Mouse (Mus musculus): Measurements from ENCODE around the gene Olfr67. TPM values are rescaled to one million over a fixed set of nuclear protein-coding genes. Genes with fewer than 3 reads are reported as not detected.
"Not testable (repeated sequence)": the region's sequence is repeated elsewhere in the genome, so short reads cannot be mapped to it uniquely, and the experiment has no call there.

Olfr67 gene
- not detected for total RNA-seq (2021)

- intact Hi-C loops (cut with DNase I), result loop anchor here (2.0 to 5.0 kb wide), 2 partner anchors 81 to 151 kb away; no protein-coding TSS in a partner anchor
- DNase-seq (ENCODE audit: low spot score), result no peak
These were observed at the start of gene Olfr67 for GRCm38 (mm10) chr7:103791721-103792120. Gene Olfr67, minus strand, starts transcription at chr7:103791821.

DNA sequence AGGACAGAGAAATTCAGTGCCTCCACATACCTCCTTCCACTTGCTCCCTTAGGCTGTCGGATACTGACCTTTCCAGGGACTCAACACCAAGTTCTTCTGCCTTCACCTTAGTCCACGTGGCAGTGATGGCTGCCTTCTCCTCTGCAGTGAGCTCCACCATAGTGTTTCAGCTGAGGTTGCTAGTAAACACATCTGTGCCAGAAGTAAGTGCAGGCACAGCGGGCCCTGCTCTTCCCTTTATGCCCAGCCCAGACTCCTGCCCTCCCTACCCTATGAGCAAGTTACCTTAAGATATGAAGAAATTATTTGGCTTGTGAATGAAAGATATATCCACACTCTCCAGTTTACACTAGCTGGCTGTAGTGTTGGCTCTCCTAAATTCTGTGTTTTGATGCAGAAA lies 48.6 kb upstream of the Olfr67 start, which contains the start of gene Hbb-bh2:
Gene Hbb-bh2 (minus strand): TSS at position 253 of the 400 bp plus-strand sequence.
- intact Hi-C loops (cut with DNase I), result no loop called here
- no peak for DNase-seq (ENCODE audit: low spot score)

DNA sequence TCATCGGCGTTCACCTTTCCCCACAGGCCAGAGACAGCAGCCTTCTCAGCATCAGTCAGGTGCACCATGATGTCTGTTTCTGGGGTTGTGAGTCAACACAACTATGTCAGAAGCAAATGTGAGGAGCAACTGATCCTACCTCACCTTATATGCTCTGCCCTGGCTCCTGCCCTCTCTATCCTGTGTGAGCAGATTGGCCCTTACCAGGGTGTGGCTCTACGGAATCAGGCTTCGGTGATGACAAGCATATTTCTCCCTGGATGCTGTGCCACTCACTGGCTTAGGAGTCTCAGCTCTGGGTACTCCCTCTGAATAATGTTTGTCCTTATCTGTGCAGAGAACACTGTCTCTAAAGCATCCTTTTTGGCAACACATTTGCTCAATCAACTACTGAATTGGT lies 36.2 kb upstream of the Olfr67 start, which contains the start of gene Hbb-bs:
Gene Hbb-bs (minus strand): TSS at position 289 of the 400 bp plus-strand sequence.
- intact Hi-C loops (cut with DNase I), result no loop called here
- DNase-seq (ENCODE audit: low spot score), result no peak

DNA sequence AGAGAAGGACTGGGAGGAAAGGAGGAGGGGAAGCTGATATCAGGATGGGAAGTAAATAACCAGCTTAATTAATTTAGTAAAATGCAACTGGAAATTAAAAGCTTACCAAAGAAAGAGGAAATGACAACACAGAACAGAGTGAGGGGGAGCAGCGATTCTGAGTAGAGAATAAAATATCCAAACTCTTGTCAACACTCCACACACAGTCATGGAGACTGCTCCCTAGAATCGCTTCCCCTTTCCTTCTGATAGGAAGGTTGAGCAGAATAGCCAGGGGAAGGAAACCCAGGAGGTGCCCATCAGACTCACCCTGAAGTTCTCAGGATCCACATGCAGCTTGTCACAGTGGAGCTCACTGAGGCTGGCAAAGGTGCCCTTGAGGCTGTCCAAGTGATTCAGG lies 35.5 kb upstream of the Olfr67 start:
- intact Hi-C loops (cut with DNase I); DNase-seq (ENCODE audit: low spot score): not testable (repeated sequence)

GRCm38 (mm10) chr7:103826255-103826887 lies 34.8 kb upstream of the Olfr67 start:
- DNase-seq (ENCODE audit: low spot score), result no peak
- intact Hi-C loops (cut with DNase I), result no loop called here

DNA sequence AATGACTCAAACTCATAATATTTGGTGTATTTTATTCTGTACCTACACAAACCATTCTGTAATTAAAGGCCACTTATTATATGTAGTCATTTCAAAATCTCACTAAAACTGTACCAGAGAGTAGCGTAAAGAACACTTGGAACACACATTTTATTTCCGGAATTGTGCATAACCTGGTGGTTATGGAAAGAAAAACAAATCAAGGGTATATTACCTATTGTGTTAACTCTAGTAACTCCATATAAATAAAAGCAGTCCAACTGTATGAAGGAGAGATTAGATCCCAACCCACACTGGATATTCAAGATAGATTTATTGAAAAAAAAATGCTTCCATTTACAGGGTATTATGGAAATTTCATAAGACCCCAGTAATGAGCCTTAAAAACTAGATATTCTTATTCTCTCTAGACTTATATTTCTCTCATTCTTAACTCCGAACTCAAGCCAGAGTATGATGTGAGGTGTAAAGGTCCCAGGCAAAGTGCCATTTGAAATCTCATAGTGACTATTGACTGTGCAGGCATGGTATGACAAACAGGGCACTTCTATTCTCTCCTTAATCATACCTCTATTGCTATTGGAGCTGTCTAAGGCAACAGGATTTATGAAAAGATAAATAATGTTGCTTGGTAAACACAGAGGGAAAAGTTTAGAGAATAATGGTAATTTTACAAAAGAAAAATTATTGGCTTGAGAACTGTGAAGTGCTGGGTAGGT lies 34.1 kb upstream of the Olfr67 start:
- DNase-seq (ENCODE audit: low spot score), result no peak
- intact Hi-C loops (cut with DNase I), result no loop called here

- DNase-seq (ENCODE audit: low spot score), result no peak
- intact Hi-C loops (cut with DNase I), result no loop called here
These were observed 33.0 kb upstream of the Olfr67 start for GRCm38 (mm10) chr7:103824597-103824996.

DNA sequence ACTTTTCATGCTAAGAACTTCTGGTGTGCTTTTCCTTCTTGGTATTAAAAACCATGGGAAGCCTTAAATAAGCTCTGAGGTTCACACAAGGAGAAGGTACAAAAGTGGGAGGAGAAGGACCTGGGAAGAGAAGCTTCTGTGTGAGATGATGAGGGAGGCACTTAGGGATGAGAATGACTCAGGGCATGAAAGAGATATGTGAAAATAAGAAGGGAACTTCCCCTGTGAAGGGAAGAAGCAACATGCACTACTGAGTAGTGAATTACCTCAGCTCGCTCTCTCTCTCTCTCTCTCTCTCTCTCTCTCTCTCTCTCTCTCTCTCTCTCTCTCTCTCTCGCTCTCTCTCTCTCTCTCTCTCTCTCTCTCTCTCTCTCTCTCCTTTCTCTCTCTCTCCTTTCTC lies 23.5 kb upstream of the Olfr67 start:
- intact Hi-C loops (cut with DNase I); DNase-seq (ENCODE audit: low spot score): not testable (repeated sequence)

DNA sequence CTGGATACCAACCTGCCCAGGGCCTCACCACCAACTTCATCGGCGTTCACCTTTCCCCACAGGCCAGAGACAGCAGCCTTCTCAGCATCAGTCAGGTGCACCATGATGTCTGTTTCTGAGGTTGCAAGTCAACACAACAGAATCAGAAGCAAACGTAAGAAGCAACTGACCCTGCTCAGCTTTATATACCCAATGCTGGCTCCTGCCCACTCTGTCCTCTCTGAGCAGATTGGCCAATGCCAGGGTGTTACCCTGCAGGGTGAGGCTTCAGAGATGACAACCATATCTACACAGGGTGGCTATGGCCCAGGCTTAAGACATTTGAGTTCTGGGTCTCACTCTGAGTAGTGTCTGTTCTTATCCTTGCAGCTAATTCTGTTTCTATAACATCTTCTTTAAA lies 22.1 kb upstream of the Olfr67 start, which contains the start of gene Hbb-bt:
Gene Hbb-bt (minus strand): TSS at position 231 of the 400 bp plus-strand sequence.
- intact Hi-C loops (cut with DNase I), result no loop called here
- no peak for DNase-seq (ENCODE audit: low spot score)

GRCm38 (mm10) chr7:103813152-103813551 lies 21.5 kb upstream of the Olfr67 start:
- DNase-seq (ENCODE audit: low spot score); intact Hi-C loops (cut with DNase I): not testable (repeated sequence)

DNA sequence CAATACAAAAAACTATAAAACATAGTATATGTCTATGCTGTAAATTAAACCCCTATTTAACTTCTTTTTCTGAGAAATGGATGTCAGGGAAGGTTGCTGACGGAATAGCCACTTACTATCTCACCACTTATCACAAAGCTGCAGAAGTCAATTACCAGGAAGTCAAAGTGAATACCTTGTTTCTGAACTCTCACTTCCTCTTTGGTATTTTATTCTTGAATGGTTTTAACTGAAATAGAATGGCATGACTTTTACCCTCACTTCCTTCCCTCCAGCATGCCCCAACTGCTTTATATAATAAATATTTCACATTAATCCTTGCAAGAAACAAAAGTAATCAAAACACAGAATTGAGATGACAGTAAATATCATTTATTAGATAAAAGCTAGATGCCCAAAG lies 20.6 kb upstream of the Olfr67 start:
- intact Hi-C loops (cut with DNase I), result no loop called here
- no peak for DNase-seq (ENCODE audit: low spot score)

DNA sequence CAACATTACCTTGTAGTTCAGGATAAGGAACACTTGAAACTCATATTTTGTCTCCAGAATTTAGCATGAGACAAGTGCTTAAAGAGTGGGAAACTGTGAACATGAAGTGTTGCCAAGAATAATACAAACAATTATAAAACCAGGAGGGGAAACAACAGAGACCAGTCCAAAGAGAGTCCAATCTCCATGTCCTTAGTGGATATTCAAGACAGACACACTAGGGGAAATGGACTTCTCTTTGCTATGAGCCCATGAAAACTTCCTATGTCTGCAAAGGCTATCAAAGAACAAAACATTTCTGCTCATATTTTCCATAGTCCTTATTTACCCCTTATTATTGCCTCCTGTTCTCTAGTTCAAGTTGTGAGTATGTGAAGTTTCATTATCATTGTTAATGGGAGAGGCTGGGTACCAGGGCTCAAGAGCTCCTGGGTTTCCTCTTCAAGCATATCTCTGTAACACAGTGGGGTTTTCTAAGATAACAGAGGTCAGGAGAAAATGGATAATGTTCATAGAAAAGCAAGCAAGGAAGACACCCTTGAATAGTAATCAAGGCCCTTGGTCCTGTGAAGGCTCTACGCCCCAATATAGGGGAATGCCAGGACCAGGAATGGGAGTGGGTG lies 19.7 kb upstream of the Olfr67 start:
- intact Hi-C loops (cut with DNase I), result no loop called here
- no peak for DNase-seq (ENCODE audit: low spot score)

DNA sequence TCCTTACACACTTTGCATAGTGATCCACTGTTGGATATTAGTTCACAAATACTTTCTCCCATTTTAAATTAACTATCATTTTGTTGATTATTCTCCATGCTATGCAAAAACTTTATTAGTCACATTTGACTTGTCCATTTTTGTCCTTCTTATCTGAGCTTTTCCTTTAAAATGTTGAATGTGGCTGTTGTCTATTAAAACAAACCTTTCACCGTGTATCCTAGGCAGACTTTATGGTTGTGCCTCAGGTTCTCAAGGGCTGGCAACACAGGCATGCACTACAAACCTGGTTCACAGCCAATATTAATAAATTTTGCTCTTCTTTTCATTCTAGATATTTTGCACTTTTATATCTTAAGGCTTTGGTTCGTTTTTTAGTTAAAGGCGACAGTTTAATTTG lies 19.1 kb upstream of the Olfr67 start:
- DNase-seq (ENCODE audit: low spot score), result no peak
- intact Hi-C loops (cut with DNase I), result no loop called here

DNA sequence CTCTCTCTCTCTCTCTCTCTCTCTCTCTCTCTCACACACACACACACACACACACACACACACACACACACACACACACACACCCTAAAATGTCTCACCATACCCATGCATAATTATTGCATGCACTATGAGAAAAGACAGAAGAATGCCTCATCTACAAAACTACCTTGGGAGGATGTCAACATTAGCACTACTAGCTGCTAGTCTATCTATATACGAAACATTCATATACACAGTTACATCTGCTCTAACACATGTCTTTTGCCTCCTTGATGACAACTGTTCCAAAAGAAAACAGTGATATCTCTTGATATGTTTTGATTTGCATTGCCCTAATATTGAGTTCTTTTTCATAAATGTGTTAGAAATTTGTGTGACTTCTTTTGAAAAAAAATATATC lies 18.7 kb upstream of the Olfr67 start:
- intact Hi-C loops (cut with DNase I), result no loop called here

GRCm38 (mm10) chr7:103809801-103810155 lies 18.2 kb upstream of the Olfr67 start:
- intact Hi-C loops (cut with DNase I), result loop anchor here (5.0 kb wide), 1 partner anchor 1302 kb away; no protein-coding TSS in a partner anchor

More for the DNA sequence above, 18.7 kb upstream of the Olfr67 start:
- DNase-seq (ENCODE audit: low spot score), result no peak

DNA sequence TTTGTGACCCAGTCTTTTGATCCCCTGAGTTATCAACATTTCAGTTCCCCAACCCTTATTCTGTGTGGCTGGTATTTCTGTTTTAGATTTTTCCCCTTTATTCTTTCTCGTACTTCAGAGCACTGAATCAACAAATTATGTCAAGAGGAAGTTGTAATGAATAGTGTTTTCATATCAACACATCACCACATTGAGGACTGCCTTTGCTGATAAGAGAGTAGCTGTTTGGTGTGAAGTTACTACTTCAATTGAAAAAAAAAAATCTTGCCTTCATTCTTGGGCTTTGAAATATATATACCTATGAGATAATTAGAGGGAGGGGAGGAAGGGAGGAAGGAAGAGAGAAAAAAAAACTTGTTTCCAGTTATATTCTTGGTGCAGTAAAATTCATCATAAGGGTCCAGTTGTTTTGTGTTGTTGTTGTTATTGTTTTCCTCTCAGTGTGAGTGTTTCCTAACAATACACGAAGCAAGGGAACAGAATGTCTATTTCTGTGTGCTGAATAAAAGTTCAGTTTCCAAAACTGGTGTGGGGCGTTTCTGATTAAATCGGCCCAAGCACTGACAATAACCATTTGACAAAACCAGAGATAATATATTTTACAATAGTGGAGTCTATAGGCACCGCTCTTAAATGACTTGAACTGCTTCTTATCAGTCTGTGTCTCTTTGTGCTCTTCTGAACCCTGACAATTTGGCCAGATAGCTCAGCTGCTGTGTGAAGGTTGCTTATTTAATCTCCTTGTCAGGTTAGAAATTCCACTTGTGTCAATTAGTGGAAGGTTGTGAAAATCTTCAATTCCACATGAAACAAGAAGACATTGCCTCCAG lies 17.6 kb upstream of the Olfr67 start:
- no peak for DNase-seq (ENCODE audit: low spot score)
- intact Hi-C loops (cut with DNase I), result loop anchor here (5.0 kb wide), 1 partner anchor 1302 kb away; no protein-coding TSS in a partner anchor

More at GRCm38 (mm10) chr7:103809801-103810155, 18.2 kb upstream of the Olfr67 start:
- no peak for DNase-seq (ENCODE audit: low spot score)

DNA sequence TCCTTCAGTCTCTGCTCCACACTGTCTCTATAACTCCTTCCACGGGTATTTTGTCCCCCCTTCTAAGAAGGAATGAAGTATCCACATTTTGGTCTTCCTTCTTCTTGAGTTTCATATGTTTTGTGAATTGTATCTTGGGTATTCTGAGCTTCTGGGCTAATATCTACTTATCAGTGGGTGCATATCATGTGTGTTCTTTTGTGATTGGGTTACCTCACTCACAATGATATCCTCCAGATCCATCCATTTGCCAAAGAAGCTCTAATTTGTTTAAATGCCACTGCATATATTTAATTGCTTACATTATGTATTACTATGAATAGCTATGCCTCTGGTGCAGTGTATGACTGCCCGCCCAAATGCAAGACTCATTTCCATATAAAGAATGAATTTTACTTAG lies 16.5 kb upstream of the Olfr67 start:
- intact Hi-C loops (cut with DNase I), result loop anchor here (5.0 kb wide), 1 partner anchor 1301 kb away; no protein-coding TSS in a partner anchor
- DNase-seq (ENCODE audit: low spot score), result not testable (repeated sequence)

DNA sequence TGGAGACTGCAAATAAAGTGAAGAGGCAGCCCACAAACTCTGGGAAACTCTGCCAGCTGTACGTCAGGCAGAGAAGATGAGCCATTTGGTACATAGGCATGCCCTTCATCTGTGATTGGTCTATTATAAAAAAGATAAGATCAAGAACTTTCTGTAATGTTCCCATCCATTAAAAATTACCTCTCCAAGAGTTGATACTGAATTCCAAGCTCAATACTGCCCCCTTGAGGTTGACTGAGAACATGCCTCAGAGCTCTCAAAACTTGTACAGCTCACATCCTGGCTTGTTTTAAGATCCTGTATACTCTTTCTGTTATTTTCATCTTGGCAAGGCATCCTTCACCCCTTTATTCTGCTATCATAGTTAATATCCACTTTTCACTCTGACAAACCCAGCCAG lies 15.2 kb upstream of the Olfr67 start:
- intact Hi-C loops (cut with DNase I), result loop anchor here (5.0 kb wide), 1 partner anchor 1300 kb away; no protein-coding TSS in a partner anchor
- no peak for DNase-seq (ENCODE audit: low spot score)

DNA sequence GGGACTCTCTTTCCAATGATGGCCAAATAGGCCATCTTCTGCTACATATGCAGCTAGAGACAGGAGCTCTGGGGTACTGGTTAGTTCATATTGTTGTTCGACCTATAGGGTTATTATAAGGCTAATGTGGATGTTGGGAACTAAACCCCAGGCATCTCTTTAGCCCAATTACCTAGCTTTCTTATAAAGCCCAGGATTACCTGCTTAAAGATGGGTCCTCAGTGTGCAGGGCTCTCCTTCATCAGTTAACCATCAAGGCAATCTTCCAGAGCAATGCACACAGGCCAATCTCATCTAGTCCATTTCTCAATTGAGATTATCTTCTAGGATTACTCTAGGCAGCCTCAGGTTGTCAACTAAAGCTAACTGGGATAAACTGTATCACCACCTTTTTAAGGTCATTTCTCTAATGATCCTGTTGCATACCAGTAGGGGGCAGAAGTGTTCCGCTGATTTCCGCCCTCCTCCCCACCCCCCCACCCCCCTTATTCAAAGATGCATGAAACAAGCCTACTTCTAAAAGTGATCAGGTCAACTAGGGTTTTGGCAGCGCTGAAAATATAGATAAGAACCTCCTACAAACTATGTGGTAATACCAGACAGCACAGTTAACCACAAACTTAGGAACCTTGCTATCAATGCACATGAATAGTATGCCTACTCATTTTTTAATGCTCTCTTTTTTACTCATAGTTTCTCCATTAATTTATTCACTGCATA lies 1.2 kb upstream of the Olfr67 start:
- intact Hi-C loops (cut with DNase I), result loop anchor here (1.0 to 5.0 kb wide), 3 partner anchors 79 to 150 kb away; no protein-coding TSS in a partner anchor

More for the DNA sequence above, 1.2 kb upstream of the Olfr67 start:
- no peak for DNase-seq (ENCODE audit: low spot score)

Data from heart, postnatal 25 days (tissue).